13 mouse cellular contexts compared by ENCODE assay signal in genomic region chr6:100338291-100338690, GRCm38 (mm10).
"Had no signal": no experiment of that assay in that cellular context is flagged by ENCODE, and none has a peak within 500 bp of the region (broad histone marks: within the 10 kb centered on the region; RNA-seq: fewer than 3 reads in every experiment).

No protein-coding gene starts in this region.

- DNase-seq: retina, postnatal 1 day; right cerebral cortex, adult 18-20 months; right cerebral cortex, postnatal 14 days; right cerebral cortex, postnatal 25 days; right cerebral cortex, postnatal 4 days; spleen, adult 18-20 months; thymus, adult 18-20 months; thymus, adult 2 months; thymus, postnatal 14 days; thymus, postnatal 25 days; thymus, postnatal 36 days; thymus, postnatal 4 days had no signal

- H3K27me3 ChIP-seq: stomach, embryonic 15.5 days had no signal
